Mouse (Mus musculus): Measurements from ENCODE around the gene Taf4.

Gene Taf4

DNA sequence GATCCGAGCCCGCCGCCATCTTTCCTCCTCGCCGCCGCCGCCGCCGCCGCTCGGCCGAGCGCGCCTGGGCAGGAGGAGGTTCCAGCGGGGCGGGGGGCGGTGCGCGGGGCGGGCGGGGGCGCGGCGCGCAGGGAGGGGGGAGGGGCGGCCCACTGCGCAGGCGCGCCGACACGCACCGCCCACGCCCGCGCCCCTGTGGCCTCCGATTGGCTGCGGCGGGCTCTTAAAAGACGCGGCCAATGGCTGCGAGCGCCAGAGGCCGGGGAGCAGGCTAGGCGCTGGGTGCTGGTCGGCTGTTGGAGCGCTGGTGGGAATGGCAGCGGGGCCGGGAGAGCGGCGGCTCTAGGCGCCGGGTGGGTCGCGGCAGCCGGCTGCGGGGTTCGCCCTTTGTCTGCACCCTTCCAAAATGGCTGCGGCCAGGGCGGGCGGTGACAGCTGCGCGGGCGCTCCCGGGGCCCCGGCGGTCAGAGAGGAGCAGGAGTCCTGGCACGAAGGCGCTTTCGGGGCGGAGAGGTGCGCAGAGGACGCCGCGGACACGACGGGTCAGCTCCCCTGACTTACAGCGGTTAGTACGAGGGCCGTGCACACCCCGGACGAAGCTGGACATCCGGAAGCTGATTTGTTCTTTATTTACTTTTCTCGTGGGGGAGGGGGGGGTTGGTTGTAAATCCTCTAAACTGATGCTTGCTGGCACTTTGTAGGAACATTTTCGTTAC lies at the start of gene Taf4:
Gene Taf4 (minus strand): TSS at position 19 of the 716 bp plus-strand sequence.
- DNase-seq (ENCODE audit: low read depth, low spot score) = peak; percentile 72

GRCm38 (mm10) chr2:180025861-180026200 lies 49.4 kb upstream of the Taf4 start:
- DNase-seq (ENCODE audit: low read depth, low spot score) = no peak

DNA sequence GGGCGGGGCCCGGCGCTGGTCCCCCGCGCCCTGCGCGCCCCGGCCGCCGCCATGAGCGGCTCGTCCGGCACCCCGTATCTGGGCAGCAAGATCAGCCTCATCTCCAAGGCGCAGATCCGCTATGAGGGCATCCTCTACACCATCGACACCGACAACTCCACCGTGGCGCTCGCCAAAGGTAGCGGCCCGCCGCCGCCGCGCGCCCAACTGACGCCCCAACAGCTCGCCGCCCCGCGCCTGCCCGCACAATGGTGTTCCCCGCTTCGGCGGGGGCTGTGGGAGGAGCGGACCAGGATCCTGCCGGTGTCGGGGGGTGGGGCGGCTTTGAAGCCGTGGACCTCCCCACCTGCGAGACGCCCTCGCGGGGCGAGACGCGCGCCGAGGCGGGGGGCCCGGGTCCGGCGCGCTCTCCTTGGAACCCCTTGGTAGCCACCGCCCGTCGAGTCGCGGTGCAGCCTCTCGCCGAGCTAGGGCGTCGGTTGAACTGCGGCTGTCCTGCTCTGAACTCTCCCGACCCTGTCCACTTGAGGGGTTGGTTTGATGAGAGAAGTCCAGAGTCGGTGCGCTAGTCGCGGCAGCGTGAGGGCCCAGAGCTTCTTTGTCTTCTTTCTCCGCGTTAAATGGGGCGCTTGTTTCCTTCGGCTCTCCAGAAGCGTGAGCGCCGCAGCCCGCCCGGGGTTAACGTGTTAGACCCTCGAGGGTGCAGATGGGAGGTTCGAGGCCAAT lies 48.9 kb upstream of the Taf4 start:
- no peak for DNase-seq (ENCODE audit: low read depth, low spot score)

DNA sequence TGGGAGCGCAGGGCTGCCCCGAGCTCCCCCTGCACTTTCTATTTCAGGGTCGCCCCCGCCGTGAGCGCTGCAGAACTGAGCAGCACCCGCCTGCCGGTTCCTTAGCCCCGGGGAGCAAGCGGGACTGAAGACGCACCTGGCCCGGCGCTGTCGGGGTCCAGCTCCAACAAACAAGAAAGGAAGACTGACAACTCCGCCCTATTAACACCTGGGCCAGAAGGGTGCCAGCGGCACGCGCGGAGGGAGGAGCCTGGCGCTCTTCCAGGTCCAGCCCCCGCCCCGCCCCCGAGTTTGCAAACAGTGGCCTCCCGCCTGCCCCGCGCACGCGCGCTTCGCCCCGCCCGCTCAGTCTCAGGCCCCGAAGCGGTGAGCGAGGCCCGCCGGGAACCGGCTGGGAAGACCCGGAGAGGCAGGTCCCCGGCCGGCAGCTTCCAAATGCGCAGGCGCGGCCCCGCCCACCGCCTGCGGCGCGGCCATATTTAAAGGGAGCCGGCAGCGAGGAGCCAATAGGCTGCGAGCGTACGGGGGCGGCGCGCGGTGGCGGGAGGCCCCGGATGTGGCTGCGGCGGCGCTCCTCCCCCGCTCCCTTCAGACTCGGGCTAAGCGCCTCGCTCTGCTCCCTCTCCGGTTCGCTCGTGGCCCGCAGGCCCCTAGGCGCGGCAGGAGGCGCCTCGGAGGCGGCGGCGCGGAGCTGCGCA lies 48.1 kb upstream of the Taf4 start, which contains the start of gene Lsm14b:
Gene Lsm14b (plus strand): TSS at position 587 of the 698 bp plus-strand sequence.
- peak; percentile 97 for DNase-seq (ENCODE audit: low read depth, low spot score)

DNA sequence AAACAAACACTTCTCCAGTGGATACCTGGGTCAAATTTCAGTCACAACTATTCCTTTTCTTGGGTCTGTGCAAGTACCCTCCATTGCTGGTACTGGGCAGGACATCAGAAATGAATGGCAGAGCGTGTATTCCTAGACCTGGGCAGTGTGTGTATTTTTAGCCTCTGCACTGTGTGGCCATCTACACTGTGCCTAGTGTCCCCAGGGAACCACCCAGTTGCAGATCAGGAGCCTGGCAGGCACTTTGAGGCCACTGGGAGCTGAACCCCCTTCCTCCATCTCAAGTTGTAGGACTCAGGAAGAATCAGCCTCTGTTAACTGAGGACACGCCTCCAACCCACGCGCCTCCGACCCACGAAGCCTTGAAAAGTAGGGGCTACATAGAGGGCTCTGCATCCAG lies 46.3 kb upstream of the Taf4 start:
- DNase-seq (ENCODE audit: low read depth, low spot score) = no peak

- no peak for DNase-seq (ENCODE audit: low read depth, low spot score)
Measured at GRCm38 (mm10) chr2:180020919-180021318, 44.5 kb upstream of the Taf4 start.

DNA sequence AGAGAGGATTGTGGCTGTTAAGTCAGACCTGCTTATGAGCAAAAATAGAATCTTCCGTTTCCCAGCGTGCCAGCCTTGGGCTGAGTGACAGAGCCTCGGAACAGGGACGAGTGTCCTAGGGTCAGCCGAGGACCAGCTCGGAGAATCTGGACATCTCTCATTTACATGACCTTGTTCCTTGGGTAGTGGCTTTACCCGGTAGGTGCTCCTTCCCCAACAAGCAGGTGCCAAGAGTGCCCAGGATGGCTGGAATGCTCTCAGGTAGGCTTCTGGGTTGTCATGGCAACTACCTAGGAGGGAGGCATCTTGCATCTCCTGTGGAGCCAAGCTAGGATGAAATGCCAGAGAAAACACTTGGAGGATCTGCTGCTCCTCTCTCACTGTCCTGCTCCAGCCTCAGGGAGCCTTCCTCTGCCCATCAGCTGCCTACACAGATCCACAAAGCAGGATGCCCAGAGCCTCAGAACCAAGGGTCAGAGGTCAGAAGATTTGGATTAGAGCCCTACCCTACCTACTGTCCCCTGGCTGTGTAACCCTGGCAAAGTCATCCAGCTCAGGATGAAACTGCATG lies 43.7 kb upstream of the Taf4 start:
- no peak for DNase-seq (ENCODE audit: low read depth, low spot score)

DNA sequence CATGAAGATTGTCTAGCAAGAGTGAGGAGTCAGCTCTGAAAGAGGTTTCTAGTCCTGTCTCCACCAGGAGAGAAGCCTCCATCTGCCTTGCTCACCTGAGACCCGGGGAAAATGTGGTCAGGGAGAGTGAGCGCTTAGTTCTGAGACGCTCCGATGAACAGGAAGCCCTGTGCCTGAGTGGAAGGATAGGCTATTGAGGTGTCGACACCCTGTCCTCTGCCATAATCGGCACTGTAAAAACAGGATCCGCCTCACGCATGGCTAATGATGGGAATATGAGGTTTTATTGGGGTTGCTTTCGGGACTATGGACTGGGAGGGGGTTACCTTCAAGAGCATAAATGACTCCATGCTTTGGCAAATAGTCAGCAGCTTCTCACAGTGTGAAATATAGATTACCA lies 42.1 kb upstream of the Taf4 start:
- DNase-seq (ENCODE audit: low read depth, low spot score) = no peak

- no peak for DNase-seq (ENCODE audit: low read depth, low spot score)
Measured at GRCm38 (mm10) chr2:180017632-180018031, 41.2 kb upstream of the Taf4 start.

- no peak for DNase-seq (ENCODE audit: low read depth, low spot score)
Measured at GRCm38 (mm10) chr2:180013686-180014085, 37.2 kb upstream of the Taf4 start.

GRCm38 (mm10) chr2:180011370-180011769 lies 34.9 kb upstream of the Taf4 start:
- no peak for DNase-seq (ENCODE audit: low read depth, low spot score)

DNA sequence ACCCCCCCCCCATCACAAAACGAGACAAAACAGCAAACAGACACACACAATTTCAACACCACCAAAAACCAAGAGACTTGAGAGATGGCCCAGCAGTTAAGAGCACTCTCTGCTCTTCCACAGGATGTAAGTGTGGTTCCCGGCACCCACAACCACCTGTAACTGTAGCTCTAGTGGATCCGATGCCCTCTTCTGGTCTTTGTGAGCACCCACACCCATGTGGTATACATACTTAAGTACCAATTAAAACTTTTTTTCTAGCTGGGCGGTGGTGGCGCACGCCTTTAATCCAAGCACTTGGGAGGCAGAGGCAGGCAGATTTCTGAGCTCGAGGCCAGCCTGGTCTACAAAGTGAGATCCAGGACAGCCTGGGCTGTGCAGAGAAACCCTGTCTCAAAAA lies 34.2 kb upstream of the Taf4 start:
- peak; percentile 40 for DNase-seq (ENCODE audit: low read depth, low spot score)

DNA sequence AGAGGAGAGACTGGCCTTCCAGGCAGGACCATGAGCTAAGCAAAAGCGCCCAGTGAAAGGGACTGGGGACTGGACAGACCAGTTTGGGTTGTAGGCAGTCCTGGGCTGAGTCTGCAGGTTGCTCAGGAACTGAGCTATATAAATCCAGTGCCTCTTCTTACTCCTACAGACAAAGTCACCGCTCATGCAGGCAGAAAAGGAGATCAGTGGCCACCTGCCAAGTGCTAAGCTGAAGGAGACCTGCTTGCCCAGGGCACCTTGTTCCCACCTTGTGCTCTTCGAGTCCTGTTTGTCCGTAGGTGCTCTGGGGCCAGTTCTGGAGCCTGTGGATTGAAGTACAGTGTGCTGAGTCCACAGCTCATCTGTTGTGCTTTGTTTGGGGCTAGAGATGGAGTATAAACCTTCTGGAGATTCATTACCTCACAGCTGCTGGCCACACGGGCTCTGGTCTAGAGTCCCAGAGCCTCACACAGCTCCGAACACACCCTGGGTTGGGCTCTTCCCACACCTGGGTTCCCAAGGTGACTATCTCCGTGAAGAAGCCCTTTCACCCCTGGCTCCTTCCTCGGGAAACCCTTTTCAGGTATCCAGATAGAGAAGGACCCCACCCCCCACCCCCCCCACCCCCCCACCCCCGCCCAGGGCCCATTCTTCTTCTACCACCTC lies 30.0 kb upstream of the Taf4 start:
- no peak for DNase-seq (ENCODE audit: low read depth, low spot score)

DNA sequence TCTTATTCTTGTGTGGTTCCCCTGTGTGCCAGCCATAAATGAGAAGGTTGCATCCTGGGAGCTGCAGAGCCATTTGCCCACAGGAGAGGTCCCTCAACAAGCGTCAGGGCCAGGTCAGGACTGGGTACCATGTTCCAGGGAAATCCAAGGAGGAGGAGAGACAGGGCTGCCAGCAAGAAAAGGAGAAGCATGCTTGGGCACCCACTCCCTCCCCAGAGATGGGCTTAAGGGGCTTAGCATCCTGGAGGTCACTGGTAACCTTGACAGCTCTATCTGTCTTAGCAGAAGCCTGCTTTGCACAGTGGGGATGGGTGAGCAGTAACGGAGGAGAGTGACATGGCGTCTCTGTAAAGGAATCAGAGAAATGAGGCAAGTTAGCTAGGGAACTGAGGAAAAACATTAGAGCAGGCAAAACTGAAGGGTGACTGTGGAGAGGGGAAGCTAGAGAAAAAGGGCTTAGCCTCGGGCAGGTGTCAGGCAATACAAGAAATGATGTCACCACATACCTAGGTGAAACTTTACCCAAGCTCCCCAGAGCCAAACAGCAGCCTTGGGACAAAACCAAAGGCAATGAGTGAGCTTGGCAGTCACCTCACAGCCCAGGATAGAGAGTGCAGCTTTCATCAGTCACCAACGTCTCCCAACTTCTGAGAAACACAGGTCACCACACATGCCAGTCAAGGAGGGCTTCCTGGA lies 29.4 kb upstream of the Taf4 start:
- no peak for DNase-seq (ENCODE audit: low read depth, low spot score)

- DNase-seq (ENCODE audit: low read depth, low spot score) = no peak
Measured at GRCm38 (mm10) chr2:180001635-180002034, 25.2 kb upstream of the Taf4 start.

- DNase-seq (ENCODE audit: low read depth, low spot score) = peak; percentile 65
Measured at GRCm38 (mm10) chr2:179998431-179998830, 22.0 kb upstream of the Taf4 start.

DNA sequence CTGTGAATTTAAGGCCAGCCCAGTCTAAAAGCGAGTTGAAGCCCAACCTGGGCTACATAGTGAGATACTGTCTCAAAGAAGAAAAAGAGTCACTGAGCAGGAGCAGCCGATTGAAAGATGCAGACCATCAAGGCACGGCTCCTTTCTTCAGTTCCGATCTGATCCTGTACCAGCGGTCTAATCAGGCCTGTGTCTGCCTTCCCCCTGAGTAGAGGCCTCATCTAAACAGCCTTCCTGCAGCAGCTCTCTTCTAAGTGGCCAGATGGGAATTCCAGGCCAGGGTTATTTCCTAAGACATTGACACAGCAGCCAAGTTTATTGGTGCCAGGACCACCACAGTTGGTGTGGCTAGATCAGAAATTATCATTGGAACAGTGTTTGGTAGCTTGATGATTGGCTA lies 16.6 kb upstream of the Taf4 start:
- no peak for DNase-seq (ENCODE audit: low read depth, low spot score)

DNA sequence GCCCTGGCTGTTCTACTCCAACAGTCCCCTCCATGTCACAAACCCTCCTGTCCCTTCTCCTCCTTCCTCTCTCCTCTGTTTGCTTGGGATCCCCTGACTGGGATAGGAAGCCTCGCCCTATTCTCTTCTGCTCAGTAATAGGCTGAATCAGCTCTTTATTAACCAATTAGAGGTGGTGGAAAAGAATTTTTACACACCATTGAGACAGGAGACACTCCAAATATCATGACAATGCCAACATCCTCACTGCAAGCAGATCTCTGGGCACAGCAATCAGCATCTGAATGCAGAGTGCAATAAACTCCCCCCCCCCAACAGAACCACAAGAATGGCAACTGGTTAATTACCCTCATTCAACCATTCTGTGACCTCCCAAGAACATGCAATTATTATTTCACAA lies 12.7 kb upstream of the Taf4 start:
- peak; percentile 81 for DNase-seq (ENCODE audit: low read depth, low spot score)

DNA sequence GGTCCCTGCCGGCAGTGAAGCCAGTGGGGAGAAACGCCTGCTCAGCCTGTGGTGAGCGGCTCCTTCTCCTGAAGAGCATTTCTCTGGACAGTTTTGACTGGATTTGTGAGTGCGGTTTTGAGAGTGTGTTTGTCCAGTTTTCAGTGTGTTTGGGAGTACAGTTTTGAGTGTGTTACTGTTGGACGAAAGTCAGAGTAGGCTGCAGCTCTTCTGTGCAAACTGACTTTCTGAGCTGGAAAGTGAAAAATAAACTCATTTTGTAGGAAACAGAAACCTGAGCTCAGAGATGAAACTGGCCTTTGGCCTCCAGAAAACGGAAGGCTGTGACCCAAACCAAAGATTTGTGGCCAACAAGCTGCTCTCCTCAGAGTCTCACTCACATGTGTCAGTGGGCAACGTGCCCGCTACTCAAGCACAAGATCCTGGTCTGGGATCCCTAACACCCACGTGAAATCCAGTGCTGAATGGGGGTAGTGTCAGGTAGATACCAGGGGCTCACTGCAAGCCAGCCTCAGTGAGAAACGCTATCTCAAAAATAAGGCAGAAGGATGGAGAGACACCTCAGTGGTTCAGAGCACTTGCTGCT lies 10.1 kb upstream of the Taf4 start:
- no peak for DNase-seq (ENCODE audit: low read depth, low spot score)

- no peak for DNase-seq (ENCODE audit: low read depth, low spot score)
Measured at GRCm38 (mm10) chr2:179985695-179986094, 9.2 kb upstream of the Taf4 start.

- DNase-seq (ENCODE audit: low read depth, low spot score) = no peak
Measured at GRCm38 (mm10) chr2:179984830-179985229, 8.4 kb upstream of the Taf4 start.

Data from ES-CJ7 (cell line).